Mouse (Mus musculus): Measurements from ENCODE around the gene Gab1.

Gene Gab1

DNA sequence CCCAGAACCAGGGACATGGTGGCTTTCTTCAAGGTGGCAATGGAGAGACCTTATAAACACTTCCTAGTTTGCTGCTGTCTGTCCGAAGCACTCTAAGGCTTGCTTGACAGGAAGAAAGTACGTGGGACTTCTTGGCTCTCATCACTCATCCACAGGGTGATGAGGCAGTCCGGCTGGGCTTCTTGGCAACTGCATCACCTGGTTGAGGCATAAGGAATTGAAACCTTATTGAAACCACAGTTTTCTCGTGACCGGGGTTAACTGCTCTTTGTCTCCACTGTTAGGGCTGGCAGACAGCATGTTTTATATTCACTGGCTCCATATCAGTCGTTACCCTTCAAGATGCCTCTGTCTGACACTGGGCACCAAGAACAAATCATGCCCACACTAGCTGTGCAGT is 40.2 kb downstream of the Gab1 start:
- no peak for DNase-seq

DNA sequence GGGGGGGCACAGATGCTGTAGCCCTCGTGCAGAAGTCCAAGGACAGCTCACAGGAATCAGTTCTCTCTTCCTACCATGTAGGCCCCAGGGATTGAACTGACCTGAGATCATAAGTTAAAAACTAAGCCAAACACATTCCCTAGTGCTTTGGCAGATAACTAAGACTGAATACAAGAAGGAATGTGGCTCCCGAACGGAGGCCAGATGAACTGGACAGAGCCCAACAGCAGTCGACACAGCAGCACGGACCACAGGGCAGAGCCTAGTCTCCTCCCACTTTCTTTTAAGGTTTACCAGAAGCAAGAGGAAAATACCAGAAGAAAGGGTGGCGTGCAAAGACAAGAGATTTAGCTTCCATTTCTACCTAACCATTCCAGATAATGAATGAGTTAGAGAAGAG is 42.1 kb downstream of the Gab1 start:
- peak; percentile 79 to 92 for DNase-seq

- no peak for DNase-seq
These were observed 44.9 kb downstream of the Gab1 start for GRCm38 (mm10) chr8:80835401-80835800.

DNA sequence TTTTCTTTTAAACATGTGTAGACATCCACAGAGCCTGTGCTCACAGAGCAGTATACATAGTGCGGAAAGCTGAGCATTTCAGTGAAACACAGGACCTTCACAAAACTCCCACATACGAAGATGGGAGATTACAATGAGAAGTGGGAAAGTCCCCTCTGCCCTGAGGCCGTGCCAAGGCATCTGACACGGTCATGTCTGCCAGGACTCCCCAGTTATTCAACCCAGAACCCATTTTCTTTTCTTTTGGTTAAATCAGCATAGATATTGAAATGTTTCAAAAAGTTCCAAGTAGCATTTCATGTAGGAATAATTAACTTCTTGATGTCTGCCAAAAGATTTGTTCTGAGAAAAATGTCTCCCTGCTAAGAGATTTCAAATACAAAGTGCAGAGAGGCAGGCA is 45.9 kb downstream of the Gab1 start:
- DNase-seq, result no peak

DNA sequence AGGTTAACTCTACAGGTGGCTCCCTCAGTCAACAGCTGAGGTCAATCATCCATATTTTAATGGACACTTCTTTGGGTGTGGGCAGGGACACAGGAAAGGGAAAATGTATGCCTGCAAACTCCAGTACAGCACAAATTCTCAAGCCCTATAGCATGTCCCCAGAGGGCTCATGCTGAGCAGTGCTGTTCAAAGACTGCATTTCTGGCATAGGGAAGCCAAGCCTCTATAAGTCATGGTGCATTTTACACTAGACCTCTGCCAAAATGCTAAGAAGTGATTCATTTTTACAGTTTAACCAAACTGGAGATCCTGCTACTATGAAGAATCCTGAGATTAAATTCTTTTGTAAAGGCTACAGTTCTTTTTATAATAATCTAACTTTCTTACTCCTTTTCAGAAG is 47.8 kb downstream of the Gab1 start:
- DNase-seq, result no peak

- DNase-seq, result no peak
These were observed 48.3 kb downstream of the Gab1 start for GRCm38 (mm10) chr8:80831876-80832524.

- peak in 1 of 2 experiments; percentile 56 for DNase-seq
These were observed 49.4 kb downstream of the Gab1 start for GRCm38 (mm10) chr8:80830724-80831566.

- DNase-seq, result no peak
These were observed 50.2 kb downstream of the Gab1 start for GRCm38 (mm10) chr8:80830141-80830540.

GRCm38 (mm10) chr8:80826996-80827395 is 53.3 kb downstream of the Gab1 start:
- peak; percentile 59 to 85 for DNase-seq

GRCm38 (mm10) chr8:80825136-80825535 is 55.2 kb downstream of the Gab1 start:
- DNase-seq, result no peak

- no peak for DNase-seq
These were observed 55.9 kb downstream of the Gab1 start for GRCm38 (mm10) chr8:80824426-80824825.

GRCm38 (mm10) chr8:80823250-80823649 is 57.1 kb downstream of the Gab1 start:
- peak; percentile 29 to 63 for DNase-seq

- peak; percentile 57 to 73 for DNase-seq
These were observed 58.7 kb downstream of the Gab1 start for GRCm38 (mm10) chr8:80821367-80822225.

DNA sequence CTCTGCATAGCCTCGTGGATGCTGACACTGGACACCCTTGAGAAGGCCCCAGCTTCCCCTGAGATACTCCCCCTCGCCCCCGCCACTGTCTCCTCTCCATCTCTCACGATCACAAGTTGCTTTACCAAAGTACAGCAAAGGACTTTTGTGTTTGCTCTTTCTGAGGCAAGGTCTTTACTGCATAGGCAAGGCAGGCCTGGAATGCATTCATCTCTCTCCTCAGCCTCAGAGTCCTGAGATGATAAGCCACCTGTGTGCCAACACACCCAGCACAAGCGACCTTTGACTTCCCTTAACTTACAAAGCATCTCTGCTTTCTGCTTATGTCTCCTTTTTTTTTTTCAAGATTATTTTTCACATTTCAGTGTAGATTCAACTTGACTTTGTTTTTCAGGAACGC is 61.3 kb downstream of the Gab1 start:
- no peak for DNase-seq

DNA sequence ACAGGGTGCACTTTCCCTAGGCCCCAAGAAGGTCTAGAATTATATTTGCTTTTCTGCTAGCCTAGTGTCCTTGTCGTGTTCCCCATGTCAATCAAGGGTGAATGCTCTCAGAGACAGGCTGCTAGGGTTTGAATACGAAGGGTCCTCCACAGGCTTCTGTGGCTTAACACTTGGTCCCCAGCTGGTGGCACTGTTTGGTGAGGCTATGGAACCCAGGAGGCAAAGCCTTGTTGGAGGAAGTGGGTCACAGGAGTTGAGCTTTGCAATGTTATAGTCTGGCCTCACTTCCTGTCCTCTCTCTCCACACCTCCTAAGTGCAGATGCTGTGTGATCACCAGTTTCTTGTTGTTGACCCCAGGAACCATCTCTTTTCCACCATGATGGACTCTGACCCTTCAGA is 63.3 kb downstream of the Gab1 start:
- no peak for DNase-seq

- no peak for DNase-seq
These were observed 65.1 kb downstream of the Gab1 start for GRCm38 (mm10) chr8:80815179-80815578.

DNA sequence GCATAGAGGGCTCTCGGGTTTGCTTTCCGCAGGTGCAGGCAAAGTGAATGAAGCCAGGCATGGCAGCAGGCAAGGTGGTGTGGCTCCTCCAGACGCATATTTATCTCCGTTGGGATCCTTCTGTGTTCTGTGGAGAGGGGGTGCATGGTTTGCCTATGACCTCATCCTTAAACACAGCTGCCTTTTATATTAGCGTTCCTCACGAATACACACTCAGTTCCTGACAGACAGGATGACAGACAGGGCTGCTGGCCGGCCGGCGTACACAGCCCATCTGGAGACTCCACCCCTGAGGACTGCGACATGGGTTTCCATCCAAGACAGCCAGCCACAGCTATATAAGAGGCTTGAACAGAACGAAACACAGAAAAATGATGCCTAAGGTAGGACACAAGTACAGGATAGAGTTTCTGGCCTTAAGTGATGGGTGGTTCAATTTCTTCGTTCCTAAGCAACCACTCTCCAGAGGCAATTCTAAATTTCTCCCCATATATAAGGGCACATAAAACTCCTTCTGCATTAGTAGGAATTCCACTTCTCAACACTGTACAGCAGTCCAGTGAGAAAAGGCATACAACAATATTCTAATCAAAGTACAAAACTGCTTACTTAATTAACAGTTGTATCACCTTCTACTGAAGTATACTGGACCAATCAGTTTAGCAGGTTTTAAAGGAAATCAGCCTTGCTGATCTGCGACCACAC is 66.1 kb downstream of the Gab1 start:
- peak in 1 of 2 experiments; percentile 41 for DNase-seq

DNA sequence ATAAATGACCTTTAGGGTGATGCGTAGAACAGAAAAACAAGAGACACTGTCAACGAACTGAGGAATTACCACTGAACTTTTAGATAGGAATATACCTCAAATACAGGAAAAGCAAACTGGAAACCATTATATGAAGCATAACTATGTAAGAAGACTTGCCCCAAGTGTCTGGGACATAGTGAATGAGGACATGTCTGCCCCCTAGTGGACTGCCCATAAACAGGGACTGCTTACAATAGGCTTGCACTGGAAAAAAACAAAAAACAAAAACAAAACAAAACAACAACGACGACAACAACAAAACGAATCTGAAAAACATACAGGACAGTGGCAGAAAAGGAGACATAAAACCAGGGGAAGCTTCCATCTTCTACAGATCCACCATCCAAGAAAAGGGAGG is 66.9 kb downstream of the Gab1 start:
- peak; percentile 66 to 81 for DNase-seq

- peak in 1 of 2 experiments; percentile 28 for DNase-seq
These were observed 68.7 kb downstream of the Gab1 start for GRCm38 (mm10) chr8:80811591-80811991.

DNA sequence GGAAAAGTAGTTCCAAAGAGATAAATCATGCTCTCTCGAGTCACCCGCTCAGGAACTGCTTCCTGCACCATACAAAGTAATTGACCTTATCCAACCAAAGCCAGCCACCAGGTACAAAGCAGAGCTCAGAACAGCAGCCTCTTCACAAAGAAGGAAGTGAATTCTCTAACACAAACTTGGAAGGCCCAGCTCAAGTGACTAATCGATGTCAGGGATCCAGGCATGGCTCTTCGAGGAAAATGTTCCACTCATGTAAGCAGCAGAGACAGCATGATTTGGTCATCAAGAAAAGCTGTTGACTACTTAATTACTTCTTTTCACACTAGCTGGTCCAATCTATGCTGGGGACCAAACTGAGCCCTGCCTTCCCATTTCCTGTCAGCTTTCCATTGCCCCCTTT is 69.4 kb downstream of the Gab1 start:
- peak in 1 of 2 experiments; percentile 44 for DNase-seq

DNA sequence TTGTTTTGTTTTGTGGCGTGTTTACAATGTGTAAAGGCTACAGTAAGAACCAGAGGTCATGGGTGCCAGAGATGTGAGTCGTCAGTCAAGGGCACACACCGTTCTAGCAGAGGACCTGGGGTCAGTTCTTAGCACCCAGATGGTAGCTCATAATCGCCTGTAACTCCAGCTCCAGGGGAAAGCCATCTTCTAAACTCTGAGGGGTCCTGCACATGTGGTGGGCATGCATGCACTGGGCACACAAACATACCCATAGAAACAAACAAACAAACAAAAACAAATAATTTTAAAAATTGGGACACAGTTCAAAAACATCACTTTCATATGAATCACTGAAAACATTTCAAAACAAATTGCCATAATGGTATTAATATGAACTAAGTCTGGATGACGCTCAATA is 69.9 kb downstream of the Gab1 start:
- DNase-seq, result no peak

DNA sequence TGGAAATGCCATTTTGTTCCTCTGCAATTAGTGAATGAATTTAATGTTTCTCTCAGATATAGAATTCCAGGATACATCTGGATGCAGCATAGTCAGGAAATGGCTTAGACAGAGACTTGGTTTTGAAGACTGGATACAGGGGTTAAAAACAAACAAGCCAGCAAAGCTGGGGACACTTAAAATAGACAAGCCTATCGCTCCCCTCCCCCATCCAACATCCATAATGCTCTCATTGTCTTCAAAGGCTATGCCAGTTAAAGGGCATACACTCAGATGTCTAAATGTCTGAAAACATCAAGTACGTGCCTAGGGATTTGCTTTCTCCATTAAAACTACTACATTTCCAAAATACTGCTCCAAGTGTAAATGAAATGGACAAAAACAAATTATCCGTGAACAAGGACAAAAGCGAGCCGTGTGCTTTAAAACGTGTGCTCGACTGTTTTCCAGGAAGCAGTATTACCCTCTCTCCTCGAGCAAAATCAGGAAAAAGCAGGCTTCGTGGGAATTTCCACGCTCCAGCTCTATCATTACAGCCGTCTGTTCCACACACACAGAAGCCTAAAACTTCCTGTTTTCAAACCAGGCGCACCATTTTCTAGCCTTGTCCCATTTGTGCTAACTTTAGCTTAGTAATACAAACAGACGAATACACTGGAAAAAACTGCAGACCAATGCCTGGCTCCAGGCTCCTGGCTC is 72.4 kb downstream of the Gab1 start:
- DNase-seq, result no peak

All from kidney, postnatal 25 days (tissue).